Mouse (Mus musculus) T-helper 2 cell (primary cell): ENCODE results near the gene 1700014D04Rik.

Source experiments
- in situ Hi-C: fragments of 300-600 bp; cut with MboI, MseI; formaldehyde crosslinking; loops from one replicate; pipeline ENCODE4 v1.15.1; 2025; ENCODE audit warnings: high pct_unique_total_duplicates

The 1700014D04Rik gene

DNA sequence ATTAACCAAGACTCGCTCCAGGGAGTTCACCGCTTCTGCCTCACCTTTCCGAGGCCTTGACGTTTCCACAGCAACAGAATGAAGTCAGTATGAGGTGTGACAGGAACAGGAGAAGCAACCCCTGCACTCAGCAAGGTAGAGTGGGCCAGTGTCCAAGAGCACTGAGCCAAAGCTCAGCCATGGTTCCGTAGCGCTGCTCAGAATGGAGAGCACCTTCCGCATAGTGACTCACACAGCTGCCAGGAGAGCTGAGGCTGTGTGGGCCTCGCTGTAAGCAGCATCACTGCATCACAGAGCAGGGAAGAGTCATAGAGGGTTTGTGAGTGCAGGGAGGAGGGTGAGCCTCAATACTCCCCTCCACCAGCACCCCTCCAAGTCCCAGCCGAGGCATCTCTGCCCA, at the start of gene 1700014D04Rik:
TSS of gene 1700014D04Rik (minus strand) at position 42 of the 400 bp plus-strand sequence.
- in situ Hi-C loops, result no loop called here

- in situ Hi-C loops, result no loop called here
Measured at GRCm38 (mm10) chr13:59795807-59796465, 49.4 kb upstream of the 1700014D04Rik start.

- in situ Hi-C loops, result no loop called here
Measured at GRCm38 (mm10) chr13:59794786-59795185, 48.2 kb upstream of the 1700014D04Rik start.

GRCm38 (mm10) chr13:59782145-59782544, 35.6 kb upstream of the 1700014D04Rik start, which contains the start of gene Gm49354:
TSS of gene Gm49354 (minus strand) at chr13:59782245.
- in situ Hi-C loops, result no loop called here

DNA sequence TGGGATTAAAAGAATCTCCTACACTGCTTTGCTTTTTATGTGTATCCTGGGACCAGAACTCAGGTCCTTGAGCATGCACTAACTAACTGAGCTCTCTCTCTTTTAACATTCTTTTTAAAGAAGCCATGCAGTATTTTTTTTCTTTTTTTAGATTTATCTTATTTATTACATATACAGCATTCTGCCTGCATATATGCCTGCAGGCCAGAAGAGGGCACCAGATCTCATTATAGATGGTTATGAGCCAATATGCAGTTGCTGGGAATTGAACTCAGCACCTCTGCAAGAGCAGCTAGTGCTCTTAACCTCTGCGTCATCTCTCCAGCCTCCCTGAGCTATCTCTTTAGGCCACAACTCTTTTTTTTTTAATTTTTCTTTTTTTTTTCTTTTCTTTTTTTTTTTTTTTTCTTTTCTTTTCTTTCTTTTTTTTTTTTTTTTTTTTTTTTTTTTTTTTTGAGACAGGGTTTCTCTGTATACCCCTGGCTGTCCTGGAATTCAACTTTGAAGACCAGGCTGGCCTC, 33.3 kb upstream of the 1700014D04Rik start:
- in situ Hi-C loops, result loop anchor here (5.0 kb wide), 1 partner anchor 37 kb away; no protein-coding TSS in a partner anchor

DNA sequence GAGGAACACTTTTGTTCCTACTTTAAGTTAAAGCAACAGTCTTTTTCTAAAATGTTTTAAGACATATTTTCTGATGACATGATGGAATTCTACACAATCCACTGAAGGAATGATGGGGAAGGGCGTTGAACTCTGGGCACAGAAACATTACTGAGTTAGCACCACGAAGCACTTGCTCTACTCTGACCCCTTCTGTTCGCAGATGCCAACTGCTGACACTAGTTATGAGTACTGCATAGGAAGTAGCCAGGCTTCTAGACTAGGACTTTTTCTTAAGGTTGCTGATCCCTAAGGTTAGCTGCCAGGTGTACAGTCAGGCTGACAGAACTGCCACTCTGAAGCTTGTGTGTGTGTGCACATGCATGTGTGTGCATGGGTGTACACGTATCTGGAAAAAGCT, 32.7 kb upstream of the 1700014D04Rik start:
- in situ Hi-C loops, result loop anchor here (5.0 kb wide), 1 partner anchor 38 kb away; no protein-coding TSS in a partner anchor

DNA sequence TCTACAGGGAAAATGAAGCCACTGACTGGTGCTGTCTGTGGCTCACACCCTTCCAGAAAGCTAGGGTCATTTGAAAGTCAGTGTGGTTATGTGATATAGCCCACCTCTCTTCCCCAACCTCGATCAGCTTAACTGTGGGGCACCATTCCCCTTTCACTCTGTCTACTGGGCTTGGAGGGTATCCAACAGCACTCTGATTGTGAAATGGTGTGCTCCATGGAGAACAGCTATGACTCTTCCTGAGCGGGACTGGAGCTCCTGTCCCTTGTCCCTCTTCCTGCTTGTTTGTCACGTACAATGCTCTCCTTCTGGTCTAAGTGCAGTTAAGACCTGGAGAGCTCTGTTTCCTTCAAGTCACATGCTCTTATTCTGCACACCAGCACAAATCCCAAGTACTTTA, 28.6 kb upstream of the 1700014D04Rik start:
- in situ Hi-C loops, result loop anchor here (5.0 kb wide), 1 partner anchor 42 kb away; no protein-coding TSS in a partner anchor

- in situ Hi-C loops, result no loop called here
Measured at GRCm38 (mm10) chr13:59771257-59771656, 24.7 kb upstream of the 1700014D04Rik start.

DNA sequence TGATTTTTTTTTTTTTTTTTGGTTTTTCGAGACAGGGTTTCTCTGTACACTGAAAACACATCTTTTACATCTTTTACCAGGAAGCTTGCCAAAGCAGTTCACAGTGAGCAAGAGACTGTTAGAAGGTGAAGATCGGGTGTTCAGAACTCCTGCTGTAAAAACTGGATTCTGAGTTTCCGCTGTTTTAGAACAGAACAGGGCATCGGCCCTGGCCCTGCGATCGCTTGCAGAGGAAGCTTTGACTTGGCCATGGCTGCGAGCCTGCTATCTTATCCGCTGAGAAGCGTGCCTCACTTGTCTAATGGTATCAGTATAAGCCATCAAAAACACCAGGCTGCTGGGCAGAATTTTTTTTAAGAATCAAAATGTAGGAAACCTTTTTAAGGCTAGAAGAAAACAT, 24.3 kb upstream of the 1700014D04Rik start:
- in situ Hi-C loops, result no loop called here

DNA sequence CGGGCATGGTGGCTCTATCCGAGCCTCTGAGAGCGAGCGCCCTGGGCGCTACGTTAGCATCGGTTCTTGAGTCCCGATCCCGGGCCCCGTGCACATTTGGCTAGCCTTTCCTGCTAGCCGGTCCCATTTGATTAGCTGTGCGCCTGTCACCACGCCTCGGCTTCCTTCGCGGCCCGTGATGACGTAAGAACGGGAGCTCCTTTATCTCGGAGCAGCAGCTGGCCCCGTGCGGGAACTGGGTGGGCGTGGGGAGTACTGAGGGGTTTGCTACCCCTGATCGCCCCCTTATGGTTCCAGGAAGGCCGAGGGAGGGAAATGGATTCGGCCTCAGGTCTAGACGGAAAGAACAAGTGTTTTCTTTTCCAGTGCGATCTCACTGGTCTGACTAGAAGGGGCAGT, 23.6 kb upstream of the 1700014D04Rik start:
- in situ Hi-C loops, result no loop called here

DNA sequence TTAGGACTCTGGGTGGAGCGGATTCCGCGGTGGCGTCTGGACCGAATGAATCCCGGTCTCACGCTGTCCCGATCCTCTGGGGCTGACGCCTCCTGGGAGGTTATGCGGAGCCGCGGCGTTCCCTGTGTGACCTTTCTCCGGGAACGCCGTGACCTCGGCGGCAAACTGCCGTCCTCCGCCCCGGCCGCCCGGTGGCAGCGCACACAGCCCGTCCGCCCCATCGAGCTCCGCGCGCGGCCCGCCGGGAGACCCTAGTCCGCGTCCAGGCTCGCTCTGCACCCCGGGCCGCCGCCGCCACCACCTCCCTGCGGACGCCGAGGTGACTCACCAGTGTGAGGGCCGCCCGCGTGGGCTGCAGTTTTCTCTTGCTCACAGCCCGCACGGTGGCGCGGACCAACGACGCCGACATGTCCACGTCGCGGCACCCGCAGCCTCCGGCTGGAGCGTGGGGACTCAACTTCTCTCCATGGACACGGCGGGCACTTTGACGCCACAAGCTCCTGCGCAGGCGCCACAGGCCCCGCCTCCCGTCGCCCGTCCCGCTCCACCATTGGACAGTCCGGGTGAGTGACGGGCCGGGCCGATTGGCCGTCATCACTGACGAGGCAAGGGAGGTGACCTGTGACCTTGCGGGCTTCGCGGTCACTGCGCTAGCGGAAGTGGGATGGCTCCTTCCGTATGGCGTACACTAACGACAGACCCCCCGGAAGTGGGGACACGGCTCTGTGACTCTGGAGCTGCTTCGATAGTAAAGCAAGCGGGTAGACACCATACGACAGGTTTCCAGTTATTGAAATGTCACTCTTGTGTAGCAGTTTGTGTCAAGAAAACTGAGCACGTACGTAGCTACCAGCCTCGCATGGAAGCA, 23.0 kb upstream of the 1700014D04Rik start, which contains the start of gene Isca1:
TSS of gene Isca1 (minus strand) at position 515 of the 868 bp plus-strand sequence.
- in situ Hi-C loops, result no loop called here

GRCm38 (mm10) chr13:59768531-59768930, 22.0 kb upstream of the 1700014D04Rik start:
- in situ Hi-C loops, result no loop called here

DNA sequence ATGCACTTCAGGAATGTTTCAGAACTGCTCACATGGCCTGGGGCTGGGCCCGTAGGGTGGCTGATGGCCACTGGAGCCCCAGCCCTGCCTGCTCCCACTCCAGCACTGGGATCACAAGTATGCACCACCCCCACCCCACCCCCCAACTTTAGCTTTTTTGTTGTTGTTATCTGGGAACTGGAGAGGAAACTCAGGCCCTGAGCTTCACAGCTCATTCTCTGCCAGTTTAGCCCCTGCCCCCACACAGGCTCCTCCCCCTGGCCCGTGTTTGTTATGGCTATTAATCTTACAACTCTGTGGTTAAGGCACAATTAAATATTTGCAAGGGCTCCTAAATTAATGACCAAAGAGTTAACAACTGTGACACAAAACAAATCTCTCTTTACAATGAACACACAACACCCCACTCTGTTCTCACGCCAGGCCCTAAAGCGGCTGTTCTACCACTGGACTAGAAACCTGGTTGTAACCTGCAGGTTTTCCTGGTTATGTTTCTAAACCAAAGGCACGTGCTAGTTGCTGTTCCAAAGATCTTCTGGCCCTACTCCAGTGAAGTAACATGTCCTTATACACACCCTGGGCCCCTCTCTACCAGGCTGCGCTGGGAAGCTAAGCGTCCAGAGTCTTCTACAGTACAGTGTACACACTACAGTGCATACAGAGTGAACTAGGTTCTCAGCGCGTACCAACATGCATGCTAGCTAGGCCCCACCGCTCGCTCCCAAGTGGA, 20.4 kb upstream of the 1700014D04Rik start:
- in situ Hi-C loops, result no loop called here

GRCm38 (mm10) chr13:59762791-59763190, 16.2 kb upstream of the 1700014D04Rik start:
- in situ Hi-C loops, result no loop called here

- in situ Hi-C loops, result no loop called here
Measured at GRCm38 (mm10) chr13:59756906-59757305, 10.4 kb upstream of the 1700014D04Rik start.

GRCm38 (mm10) chr13:59750310-59750709, 3.8 kb upstream of the 1700014D04Rik start:
- in situ Hi-C loops, result no loop called here

DNA sequence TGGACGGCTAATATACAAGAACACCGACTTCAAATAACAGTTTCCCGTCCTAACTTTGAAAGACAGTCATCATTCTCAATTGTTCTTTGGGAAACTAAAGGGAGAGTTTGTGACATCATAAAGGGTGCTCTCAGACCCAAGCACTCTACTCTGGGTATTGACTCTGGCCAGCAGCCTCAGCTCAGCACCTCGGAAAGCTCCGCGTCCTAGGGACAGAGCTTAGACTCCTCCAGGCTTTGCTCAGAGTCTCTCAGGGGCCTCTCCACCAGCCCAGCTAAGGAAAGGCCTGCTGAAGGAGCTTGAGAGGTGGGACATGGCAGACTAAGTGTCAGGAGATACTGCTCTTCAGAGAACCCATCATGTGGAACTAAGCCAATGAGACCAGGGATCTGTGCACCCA, 388 bp downstream of the 1700014D04Rik start:
- in situ Hi-C loops, result no loop called here

DNA sequence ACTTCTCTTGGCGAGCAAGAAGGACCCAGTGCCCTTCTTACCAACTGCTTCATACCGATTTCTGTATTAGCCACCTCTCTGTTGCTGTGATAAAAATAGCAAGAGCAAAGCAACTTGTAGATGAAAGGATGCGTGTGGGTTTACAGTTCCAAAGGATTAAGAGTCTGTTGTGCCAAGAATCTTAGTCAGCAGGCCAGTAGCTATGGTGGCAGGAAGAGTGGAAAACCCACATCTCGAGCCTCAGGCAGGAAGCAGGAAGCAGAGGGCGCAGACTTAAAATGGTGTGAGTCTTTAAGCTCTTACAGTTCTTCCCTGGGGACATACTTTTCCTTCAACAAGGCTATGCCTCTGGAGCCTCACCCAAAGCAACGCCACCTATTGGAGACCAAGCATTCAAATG, 1.1 kb downstream of the 1700014D04Rik start:
- in situ Hi-C loops, result no loop called here

GRCm38 (mm10) chr13:59741697-59742096, 4.9 kb downstream of the 1700014D04Rik start:
- in situ Hi-C loops, result loop anchor here (5.0 kb wide), 1 partner anchor 39 kb away; no protein-coding TSS in a partner anchor

DNA sequence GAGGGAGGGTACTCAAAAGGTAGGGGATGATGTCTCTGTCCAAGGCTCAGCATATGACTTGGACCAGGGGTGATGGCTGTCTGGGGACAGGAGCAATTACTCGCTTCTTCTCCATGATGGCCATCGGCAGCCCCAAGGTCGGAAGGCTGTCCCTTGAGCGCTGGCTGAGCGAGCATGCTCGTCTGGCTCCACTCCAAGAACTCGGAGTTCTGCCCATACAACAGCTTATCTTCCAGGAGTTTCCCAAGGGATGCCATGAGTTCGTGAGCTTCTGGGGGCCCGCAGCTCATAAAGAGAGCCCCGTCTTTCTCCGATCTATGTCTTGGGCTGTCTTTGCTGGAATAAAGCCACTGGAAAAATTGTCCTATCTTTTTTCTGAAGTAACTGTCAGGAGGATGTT, 5.5 kb downstream of the 1700014D04Rik start:
- in situ Hi-C loops, result loop anchor here (5.0 kb wide), 1 partner anchor 39 kb away; no protein-coding TSS in a partner anchor

DNA sequence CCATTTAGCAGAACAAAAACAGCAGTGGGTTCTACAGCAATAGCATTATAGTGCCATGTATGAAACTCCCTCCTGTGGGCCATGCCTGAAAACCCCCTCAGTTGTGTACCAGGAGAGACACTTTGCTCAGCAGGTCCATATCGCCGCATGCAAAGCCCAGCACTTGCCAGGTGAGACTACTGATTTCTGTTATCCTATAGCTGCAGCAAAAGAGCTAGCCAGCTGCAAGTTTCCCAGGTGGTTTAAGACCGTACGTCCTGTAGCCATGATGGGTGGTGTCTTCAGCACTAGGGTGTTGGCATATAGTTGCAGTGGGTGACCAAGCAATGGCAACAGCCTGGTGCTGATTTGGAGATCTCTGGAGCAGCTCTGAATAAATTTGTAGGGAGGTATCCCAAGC, 7.2 kb downstream of the 1700014D04Rik start:
- in situ Hi-C loops, result loop anchor here (10.0 kb wide), 1 partner anchor 315 kb away; no protein-coding TSS in a partner anchor
